Mouse (Mus musculus): ENCODE data around the gene Cyp4a31. TPM values are rescaled to one million over a fixed set of nuclear protein-coding genes. Genes with fewer than 3 reads are reported as not detected.
"Not testable (repeated sequence)": the region's sequence is repeated elsewhere in the genome, so short reads cannot be mapped to it uniquely, and the experiment has no call there.

Gene Cyp4a31
- polyA plus RNA-seq, 1 experiment from 2014 or later: not detected

DNA sequence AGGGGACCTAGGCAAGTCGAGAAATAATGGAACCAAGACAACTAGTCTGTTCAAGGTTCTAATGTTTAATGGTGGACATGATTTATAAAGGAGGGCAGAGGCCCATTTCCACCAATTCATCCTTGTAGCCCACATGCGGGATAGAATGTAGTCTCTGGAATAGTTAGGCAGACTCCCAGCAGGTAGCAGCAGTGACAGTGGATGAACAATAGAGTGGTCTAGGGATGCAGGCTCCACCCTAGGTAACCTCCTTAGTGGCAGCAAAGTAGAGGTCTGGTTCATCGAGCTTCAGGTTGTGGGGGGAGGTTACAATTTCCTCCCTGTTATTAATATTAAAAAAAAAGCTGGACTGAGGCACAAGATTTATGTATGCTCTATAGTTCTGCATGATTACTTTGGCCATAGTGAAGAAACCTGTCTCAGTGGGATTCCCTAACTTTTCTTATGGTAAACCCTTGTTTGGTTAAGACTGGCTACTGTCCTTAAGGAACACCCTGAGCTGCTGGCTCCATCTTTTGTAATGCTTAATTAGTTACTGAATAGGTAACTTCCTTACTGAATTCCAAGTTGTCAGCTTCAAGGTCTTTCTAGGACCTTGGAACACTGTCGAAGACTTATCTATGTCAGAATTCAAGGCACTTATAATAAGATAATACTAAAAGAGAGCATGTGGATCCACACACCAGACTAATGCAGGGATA, 5.4 kb upstream of the Cyp4a31 start:
- Histone ChIP-seq H3K27me3 (replicated peaks; ENCODE audit: control insufficient read depth, insufficient read depth, low read length) (no peaks in the 10 kb centered on the region), H3K4me2 (ENCODE audit: low read length) (no peak overlapping the region), H3K4me1 (ENCODE audit: control insufficient read depth, insufficient read depth, low read length) (no peaks in the 10 kb centered on the region), H3K36me3 (ENCODE audit: control insufficient read depth, insufficient read depth, low read length) (no peaks in the 10 kb centered on the region), H3K9ac (ENCODE audit: low read length) (no peak overlapping the region), H3K4me3 (ENCODE audit: low read depth, low read length) (no peak overlapping the region), H3K9me3 (replicated peaks; ENCODE audit: control insufficient read depth, low read length) (no peaks in the 10 kb centered on the region), H3K27ac (ENCODE audit: low read depth, low read length) (no peak overlapping the region)
- ATAC-seq (no peak), DNase-seq (ENCODE audit: low spot score) (no peak)
- WGBS: 44% methylated on average over 4 of the region's 4 CpGs

DNA sequence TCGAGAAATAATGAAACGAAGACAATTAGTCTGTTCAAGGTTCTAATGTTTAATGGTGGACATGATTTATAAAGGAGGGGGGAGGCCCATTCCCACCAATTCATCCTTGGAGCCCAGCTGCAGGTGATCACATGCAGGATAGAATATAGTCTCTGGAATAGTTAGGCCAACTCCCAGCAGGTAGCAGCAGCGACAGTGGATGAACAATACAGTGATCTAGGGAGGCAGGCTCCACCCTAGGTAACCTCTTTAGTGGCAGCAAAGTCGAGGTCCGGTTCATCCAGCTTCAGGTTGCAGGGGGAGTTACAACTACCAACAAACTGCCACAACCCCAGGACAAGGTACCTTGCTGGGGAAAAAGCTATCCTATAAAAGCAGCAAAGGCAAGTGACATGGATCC, 2.2 kb upstream of the Cyp4a31 start:
- ATAC-seq; H3K9ac ChIP-seq (ENCODE audit: low read length); DNase-seq (ENCODE audit: low spot score); H3K27ac ChIP-seq (ENCODE audit: low read depth, low read length); H3K4me3 ChIP-seq (ENCODE audit: low read depth, low read length); H3K4me2 ChIP-seq (ENCODE audit: low read length); H3K36me3 ChIP-seq (ENCODE audit: control insufficient read depth, insufficient read depth, low read length); H3K9me3 ChIP-seq (replicated peaks; ENCODE audit: control insufficient read depth, low read length); H3K4me1 ChIP-seq (ENCODE audit: control insufficient read depth, insufficient read depth, low read length); H3K27me3 ChIP-seq (replicated peaks; ENCODE audit: control insufficient read depth, insufficient read depth, low read length): not testable (repeated sequence)
- 51% methylated on average over 5 of the region's 5 CpGs for WGBS

- not testable (repeated sequence) for H3K9ac ChIP-seq (ENCODE audit: low read length)
- WGBS: 85% methylated on average over 6 of the region's 6 CpGs
These were observed 1.2 kb downstream of the Cyp4a31 start for GRCm38 (mm10) chr4:115564469-115565225.

GRCm38 (mm10) chr4:115575255-115575654, 11.8 kb downstream of the Cyp4a31 start:
- Histone ChIP-seq H3K9ac (ENCODE audit: low read length) (no peak overlapping the region), H3K9me3 (replicated peaks; ENCODE audit: control insufficient read depth, low read length) (no peaks in the 10 kb centered on the region), H3K36me3 (ENCODE audit: control insufficient read depth, insufficient read depth, low read length) (no peaks in the 10 kb centered on the region), H3K27me3 (replicated peaks; ENCODE audit: control insufficient read depth, insufficient read depth, low read length) (no peaks in the 10 kb centered on the region), H3K4me3 (ENCODE audit: low read depth, low read length) (no peak overlapping the region), H3K27ac (ENCODE audit: low read depth, low read length) (no peak overlapping the region), H3K4me2 (ENCODE audit: low read length) (no peak overlapping the region), H3K4me1 (ENCODE audit: control insufficient read depth, insufficient read depth, low read length) (no peaks in the 10 kb centered on the region)
- no peak for DNase-seq (ENCODE audit: low spot score)
- no peak for ATAC-seq
- 83% methylated on average over 3 of the region's 3 CpGs for WGBS

More at GRCm38 (mm10) chr4:115564469-115565225, 1.2 kb downstream of the Cyp4a31 start:
- ATAC-seq; DNase-seq (ENCODE audit: low spot score); H3K4me3 ChIP-seq (ENCODE audit: low read depth, low read length); H3K4me2 ChIP-seq (ENCODE audit: low read length); H3K36me3 ChIP-seq (ENCODE audit: control insufficient read depth, insufficient read depth, low read length); H3K9me3 ChIP-seq (replicated peaks; ENCODE audit: control insufficient read depth, low read length); H3K27me3 ChIP-seq (replicated peaks; ENCODE audit: control insufficient read depth, insufficient read depth, low read length); H3K4me1 ChIP-seq (ENCODE audit: control insufficient read depth, insufficient read depth, low read length); H3K27ac ChIP-seq (ENCODE audit: low read depth, low read length): not testable (repeated sequence)

DNA sequence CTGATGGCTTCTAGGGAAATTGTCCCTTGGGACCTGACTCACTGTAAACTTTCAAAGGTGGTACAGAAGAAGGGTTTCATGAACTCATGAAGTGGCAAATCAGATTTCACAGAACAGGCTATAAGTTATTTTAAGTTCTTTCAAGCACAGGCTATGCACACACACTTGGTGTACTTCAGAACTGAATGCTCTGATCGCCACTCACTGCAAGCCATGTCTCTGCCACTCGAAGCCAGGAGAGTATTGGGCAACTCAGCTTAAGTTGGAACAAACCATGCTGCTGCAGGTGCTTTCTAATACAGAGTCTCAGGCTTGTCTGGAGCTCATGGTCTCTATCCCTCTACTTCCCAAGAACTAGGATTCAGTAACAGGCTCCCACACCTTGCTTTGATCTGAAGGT, 12.3 kb downstream of the Cyp4a31 start:
- Histone ChIP-seq H3K9ac (ENCODE audit: low read length) (no peak overlapping the region), H3K27me3 (replicated peaks; ENCODE audit: control insufficient read depth, insufficient read depth, low read length) (no peaks in the 10 kb centered on the region), H3K27ac (ENCODE audit: low read depth, low read length) (no peak overlapping the region), H3K36me3 (ENCODE audit: control insufficient read depth, insufficient read depth, low read length) (no peaks in the 10 kb centered on the region), H3K9me3 (replicated peaks; ENCODE audit: control insufficient read depth, low read length) (no peaks in the 10 kb centered on the region), H3K4me3 (ENCODE audit: low read depth, low read length) (no peak overlapping the region), H3K4me2 (ENCODE audit: low read length) (no peak overlapping the region), H3K4me1 (ENCODE audit: control insufficient read depth, insufficient read depth, low read length) (no peaks in the 10 kb centered on the region)
- ATAC-seq (no peak), DNase-seq (ENCODE audit: low spot score) (no peak)
- 81% methylated on average over 2 of the region's 2 CpGs for WGBS

DNA sequence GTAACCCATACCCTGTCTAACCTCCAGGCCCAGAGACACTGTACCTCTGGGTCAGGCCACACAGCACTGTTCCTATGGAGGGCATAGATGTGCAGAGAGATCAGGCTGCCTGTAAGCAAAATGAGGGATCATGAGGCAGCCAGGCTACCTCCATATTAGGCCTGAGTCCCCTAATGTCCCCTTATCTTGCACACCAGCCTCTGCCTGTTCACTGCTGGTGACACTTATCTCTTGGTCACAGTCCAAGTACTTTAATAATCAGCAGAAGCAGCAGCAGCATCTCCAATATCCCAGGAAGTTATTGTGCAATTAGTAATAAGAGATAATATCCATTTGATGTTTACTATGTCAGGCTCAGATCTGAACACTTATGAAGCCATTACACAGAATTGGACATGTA, 19.6 kb downstream of the Cyp4a31 start:
- DNase-seq (ENCODE audit: low spot score) (no peak), ATAC-seq (no peak)
- Histone ChIP-seq H3K9me3 (replicated peaks; ENCODE audit: control insufficient read depth, low read length) (no peaks in the 10 kb centered on the region), H3K36me3 (ENCODE audit: control insufficient read depth, insufficient read depth, low read length) (no peaks in the 10 kb centered on the region), H3K4me1 (ENCODE audit: control insufficient read depth, insufficient read depth, low read length) (no peaks in the 10 kb centered on the region), H3K9ac (ENCODE audit: low read length) (no peak overlapping the region), H3K27me3 (replicated peaks; ENCODE audit: control insufficient read depth, insufficient read depth, low read length) (no peaks in the 10 kb centered on the region), H3K4me3 (ENCODE audit: low read depth, low read length) (no peak overlapping the region), H3K4me2 (ENCODE audit: low read length) (no peak overlapping the region), H3K27ac (ENCODE audit: low read depth, low read length) (no peak overlapping the region)

DNA sequence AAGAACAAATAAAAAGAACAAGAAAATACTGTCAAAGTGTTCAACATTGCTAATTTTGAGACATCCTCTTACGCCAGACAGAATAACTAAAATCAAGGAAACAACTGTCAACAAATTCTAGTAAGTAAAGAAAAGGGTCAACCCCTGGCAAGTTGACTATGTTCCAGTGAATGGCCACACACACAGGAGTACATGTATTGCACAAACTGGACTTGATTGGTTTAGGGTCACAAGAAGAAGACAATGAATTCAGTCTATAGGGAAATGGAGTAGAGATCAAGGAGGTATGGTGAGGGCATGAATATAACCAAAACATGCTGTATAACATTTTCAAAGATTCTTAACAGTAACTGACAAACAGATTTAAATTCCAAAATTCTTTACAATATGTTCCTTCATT, 32.9 kb downstream of the Cyp4a31 start:
- H3K4me3 ChIP-seq (ENCODE audit: low read depth, low read length): no peak overlapping the region
- 89% methylated on average over 1 of the region's 1 CpGs for WGBS

DNA sequence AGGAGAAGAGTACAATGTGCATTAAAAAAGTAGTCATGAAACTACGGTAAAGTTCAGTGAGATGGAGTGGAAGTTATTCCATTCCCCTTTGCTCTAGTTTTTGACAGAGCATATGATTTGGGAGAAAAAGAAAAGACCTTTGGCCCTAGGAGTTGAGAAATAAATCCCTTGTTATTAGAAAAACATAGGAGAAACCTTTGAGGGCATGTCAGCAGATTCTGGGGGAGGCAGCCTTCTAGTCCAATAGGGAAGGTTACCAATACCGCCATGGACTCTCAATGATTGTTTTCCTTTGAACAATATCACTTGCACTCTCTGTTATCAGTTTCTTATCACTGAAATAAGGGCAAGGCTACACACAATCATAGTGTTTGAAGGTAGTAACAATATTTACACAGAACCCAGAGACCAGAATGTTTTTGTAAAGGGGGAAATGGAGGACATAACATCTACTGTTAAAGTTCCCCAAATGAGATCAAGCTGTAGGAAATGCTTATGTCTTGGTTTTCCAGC, 33.4 kb downstream of the Cyp4a31 start:
- H3K27me3 ChIP-seq (replicated peaks; ENCODE audit: control insufficient read depth, insufficient read depth, low read length): no peaks in the 10 kb centered on the region
- no peak overlapping the region for H3K27ac ChIP-seq (ENCODE audit: low read depth, low read length)
- WGBS: 87% methylated on average over 2 of the region's 2 CpGs
- no peak overlapping the region for H3K4me3 ChIP-seq (ENCODE audit: low read depth, low read length)
- H3K36me3 ChIP-seq (ENCODE audit: control insufficient read depth, insufficient read depth, low read length): no peaks in the 10 kb centered on the region
- ATAC-seq (no peak), DNase-seq (ENCODE audit: low spot score) (no peak)
- no peaks in the 10 kb centered on the region for H3K4me1 ChIP-seq (ENCODE audit: control insufficient read depth, insufficient read depth, low read length)
- no peak overlapping the region for H3K9ac ChIP-seq (ENCODE audit: low read length)
- H3K9me3 ChIP-seq (replicated peaks; ENCODE audit: control insufficient read depth, low read length): no peaks in the 10 kb centered on the region
- H3K4me2 ChIP-seq (ENCODE audit: low read length): no peak overlapping the region

More for the DNA sequence above, 32.9 kb downstream of the Cyp4a31 start:
- no peak overlapping the region for H3K4me2 ChIP-seq (ENCODE audit: low read length)
- no peaks in the 10 kb centered on the region for H3K27me3 ChIP-seq (replicated peaks; ENCODE audit: control insufficient read depth, insufficient read depth, low read length)
- no peak overlapping the region for H3K27ac ChIP-seq (ENCODE audit: low read depth, low read length)
- no peak for DNase-seq (ENCODE audit: low spot score)
- H3K36me3 ChIP-seq (ENCODE audit: control insufficient read depth, insufficient read depth, low read length): no peaks in the 10 kb centered on the region
- no peak for ATAC-seq
- H3K4me1 ChIP-seq (ENCODE audit: control insufficient read depth, insufficient read depth, low read length): no peaks in the 10 kb centered on the region
- H3K9me3 ChIP-seq (replicated peaks; ENCODE audit: control insufficient read depth, low read length): no peaks in the 10 kb centered on the region
- H3K9ac ChIP-seq (ENCODE audit: low read length): no peak overlapping the region

GRCm38 (mm10) chr4:115600611-115601010, 37.2 kb downstream of the Cyp4a31 start, which contains the start of gene Cyp4a32:
Gene Cyp4a32, plus strand, starts transcription at chr4:115600969.
- H3K27me3 ChIP-seq (replicated peaks; ENCODE audit: control insufficient read depth, insufficient read depth, low read length); H3K4me1 ChIP-seq (ENCODE audit: control insufficient read depth, insufficient read depth, low read length); H3K9me3 ChIP-seq (replicated peaks; ENCODE audit: control insufficient read depth, low read length); H3K4me3 ChIP-seq (ENCODE audit: low read depth, low read length); H3K4me2 ChIP-seq (ENCODE audit: low read length); H3K9ac ChIP-seq (ENCODE audit: low read length); ATAC-seq; DNase-seq (ENCODE audit: low spot score); H3K27ac ChIP-seq (ENCODE audit: low read depth, low read length); H3K36me3 ChIP-seq (ENCODE audit: control insufficient read depth, insufficient read depth, low read length): not testable (repeated sequence)
- 93% methylated on average over 8 of the region's 8 CpGs for WGBS
